Mouse (Mus musculus): ENCODE measurements around the gene Tnni2. TPM values are rescaled to one million over a fixed set of nuclear protein-coding genes. Genes with fewer than 3 reads are reported as not detected.

Gene Tnni2
- polyA plus RNA-seq, 1 experiment from 2014 or later = 1.2 TPM

Other genes starting within 250 kb of the Tnni2 start
- not detected in 2 replicates for gene Krtap5-3, start 240.4 kb upstream of the Tnni2 start, polyA plus RNA-seq (2016; fragmentation: Nextera tagmentation; extraction: Ambion mirVana)
- gene Gm7579, start 229.9 kb upstream of the Tnni2 start, polyA plus RNA-seq (2016; fragmentation: Nextera tagmentation; extraction: Ambion mirVana) = not detected in 2 replicates
- not detected in 2 replicates for gene Krtap5-5, start 211.8 kb upstream of the Tnni2 start, polyA plus RNA-seq (2016; fragmentation: Nextera tagmentation; extraction: Ambion mirVana)
- gene Gm40460, start 200.7 kb upstream of the Tnni2 start, polyA plus RNA-seq (2016; fragmentation: Nextera tagmentation; extraction: Ambion mirVana) = not detected in 2 replicates
- gene Gm2431, start 183.5 kb upstream of the Tnni2 start, polyA plus RNA-seq (2016; fragmentation: Nextera tagmentation; extraction: Ambion mirVana) = not detected in 2 replicates
- gene Gm4559, start 167.4 kb upstream of the Tnni2 start, polyA plus RNA-seq (2016; fragmentation: Nextera tagmentation; extraction: Ambion mirVana) = not detected in 2 replicates
- not detected in 2 replicates for gene Krtap5-1, start 144.7 kb upstream of the Tnni2 start, polyA plus RNA-seq (2016; fragmentation: Nextera tagmentation; extraction: Ambion mirVana)
- gene Krtap5-4, start 138.3 kb upstream of the Tnni2 start, polyA plus RNA-seq (2016; fragmentation: Nextera tagmentation; extraction: Ambion mirVana) = not detected in 2 replicates
- gene Ifitm10, start 68.1 kb upstream of the Tnni2 start, polyA plus RNA-seq (2016; fragmentation: Nextera tagmentation; extraction: Ambion mirVana) = 0.63 and 1.1 TPM in 2 replicates
- 1.5 TPM in 1 of 2 replicates, not detected in the other for gene Gm49369, start 59.1 kb upstream of the Tnni2 start, polyA plus RNA-seq (2016; fragmentation: Nextera tagmentation; extraction: Ambion mirVana)
- gene Ctsd, start 53.8 kb upstream of the Tnni2 start, polyA plus RNA-seq (2016; fragmentation: Nextera tagmentation; extraction: Ambion mirVana) = 159 and 198 TPM in 2 replicates
- not detected in 2 replicates for gene Syt8, start 7.0 kb upstream of the Tnni2 start, polyA plus RNA-seq (2016; fragmentation: Nextera tagmentation; extraction: Ambion mirVana)
- 17.9 and 19.4 TPM in 2 replicates for gene Lsp1, start 19.0 kb downstream of the Tnni2 start, polyA plus RNA-seq (2016; fragmentation: Nextera tagmentation; extraction: Ambion mirVana)
- 1.1 and 3.0 TPM in 2 replicates for gene Tnnt3, start 57.0 kb downstream of the Tnni2 start, polyA plus RNA-seq (2016; fragmentation: Nextera tagmentation; extraction: Ambion mirVana)
- gene Mrpl23, start 90.9 kb downstream of the Tnni2 start, polyA plus RNA-seq (2016; fragmentation: Nextera tagmentation; extraction: Ambion mirVana) = 17.7 and 19.7 TPM in 2 replicates
- 219 and 247 TPM in 2 replicates for gene Igf2, start 225.0 kb downstream of the Tnni2 start, polyA plus RNA-seq (2016; fragmentation: Nextera tagmentation; extraction: Ambion mirVana)
- not detected in 2 replicates for gene Gm49394, start 228.1 kb downstream of the Tnni2 start, polyA plus RNA-seq (2016; fragmentation: Nextera tagmentation; extraction: Ambion mirVana)

Measured in hindbrain, embryonic 10.5 days (tissue).